Mouse (Mus musculus) heart, embryonic 10.5 days (tissue): Measurements from ENCODE around the gene Gm10203. TPM values are rescaled to one million over a fixed set of nuclear protein-coding genes. Genes with fewer than 3 reads are reported as not detected.

Experiments
- DNase-seq: peaks from one replicate; pipeline ENCODE4 v3.0.0-alpha.2; 2017; ENCODE audit warnings: low spot score
- H3K27ac ChIP-seq: fragments of 300-500 bp; sonication (generic); 2 replicates; pipeline ENCODE4 v1.5.1; 2016; ENCODE audit warnings: mild to moderate bottlenecking
- H3K27me3 ChIP-seq: fragments of 300-500 bp; sonication (generic); 2 replicates; pipeline ENCODE4 v1.6.1; 2016; ENCODE audit warnings: mild to moderate bottlenecking; ENCODE audit not compliant: poor library complexity, insufficient read depth, severe bottlenecking
- H3K36me3 ChIP-seq: fragments of 300-500 bp; sonication (generic); 2 replicates; pipeline ENCODE4 v1.6.1; 2016; ENCODE audit warnings: mild to moderate bottlenecking, moderate library complexity
- H3K4me1 ChIP-seq: fragments of 300-500 bp; sonication (generic); 2 replicates; pipeline ENCODE4 v1.6.1; 2016; ENCODE audit warnings: mild to moderate bottlenecking
- H3K4me3 ChIP-seq: fragments of 300-500 bp; sonication (generic); 2 replicates; pipeline ENCODE4 v1.5.1; 2016; ENCODE audit warnings: mild to moderate bottlenecking, moderate library complexity
- H3K9me3 ChIP-seq: fragments of 300-500 bp; sonication (generic); 2 replicates; pipeline ENCODE4 v1.6.1; 2016; ENCODE audit warnings: mild to moderate bottlenecking, moderate library complexity
- WGBS: fragments of 180-500 bp; shearing (Covaris S2); methylation state at CpG from one replicate; pipeline ENCODE4 v1.1.7; 2016; 5-methylcytosine and 5-hydroxymethylcytosine counted together
- polyA plus RNA-seq: library from polyadenylated mRNA; unstranded; fragments of >200 nt; fragmentation: Nextera tagmentation; extraction: Ambion mirVana; gene quantifications from 2 replicates; pipeline ENCODE4 v1.2.1, GENCODE M21; 2016

Gm10203 gene
- polyA plus RNA-seq, 1 experiment from 2014 or later: not detected

- Histone ChIP-seq H3K27me3 (no peaks in the 10 kb centered on the region), H3K4me3 (no peak overlapping the region), H3K9me3 (no peaks in the 10 kb centered on the region), H3K4me1 (peaks cover 16% of the 10 kb centered on the region), H3K36me3 (peaks cover 68% of the 10 kb centered on the region), H3K27ac (peak overlapping the region; percentile 70)
- DNase-seq: no peak
- 62% methylated on average over 4 of the region's 4 CpGs for WGBS
Measured at GRCm38 (mm10) chr6:149173831-149174625, 44.1 kb downstream of the Gm10203 start.

- WGBS: 94% methylated on average over 3 of the region's 3 CpGs
- no peak overlapping the region for H3K27ac ChIP-seq
- no peaks in the 10 kb centered on the region for H3K9me3 ChIP-seq
- peaks cover 69% of the 10 kb centered on the region for H3K36me3 ChIP-seq
- H3K27me3 ChIP-seq: no peaks in the 10 kb centered on the region
- H3K4me3 ChIP-seq: no peak overlapping the region
- H3K4me1 ChIP-seq: peaks cover 16% of the 10 kb centered on the region
- DNase-seq: no peak
Measured at GRCm38 (mm10) chr6:149174932-149175570, 45.1 kb downstream of the Gm10203 start.

- Histone ChIP-seq H3K27ac (no peak overlapping the region), H3K36me3 (peaks cover 97% of the 10 kb centered on the region), H3K4me1 (peaks cover 11% of the 10 kb centered on the region), H3K9me3 (peaks cover 5% of the 10 kb centered on the region; the same call in 1 of the 2 replicates), H3K27me3 (no peaks in the 10 kb centered on the region), H3K4me3 (no peak overlapping the region)
- DNase-seq: no peak
Measured at GRCm38 (mm10) chr6:149179064-149179463, 49.1 kb downstream of the Gm10203 start.

Other genes starting within 250 kb of the Gm10203 start
- gene Caprin2, start 233.9 kb upstream of the Gm10203 start, polyA plus RNA-seq: 15.9 and 19.0 TPM in 2 replicates
- 131 and 171 TPM in 2 replicates for gene Sinhcaf, start 183.7 kb upstream of the Gm10203 start, polyA plus RNA-seq
- gene Dennd5b, start 28.5 kb upstream of the Gm10203 start, polyA plus RNA-seq: 7.3 and 10.2 TPM in 2 replicates
- gene Etfbkmt, start 9.7 kb downstream of the Gm10203 start, polyA plus RNA-seq: 14.0 and 19.9 TPM in 2 replicates
- gene Amn1, start 58.5 kb downstream of the Gm10203 start, polyA plus RNA-seq: 23.5 and 33.1 TPM in 2 replicates
- 28.3 and 45.5 TPM in 2 replicates for gene Resf1, start 179.2 kb downstream of the Gm10203 start, polyA plus RNA-seq